Mouse (Mus musculus) T-cell, adult 2 months (primary cell): Measurements from ENCODE around the gene Jph3.
A peak's percentile ranks its signal among the peaks of the same experiment; 100 is the strongest.

Source experiments
- DNase-seq: peaks from one replicate; pipeline ENCODE4 v3.0.0; 2022; ENCODE audit warnings: low spot score

Jph3 gene

GRCm38 (mm10) chr8:121730170-121730569 is 747 bp downstream of the Jph3 start:
- DNase-seq, result no peak

- no peak for DNase-seq
These were observed 1.2 kb downstream of the Jph3 start for GRCm38 (mm10) chr8:121730646-121731045.

GRCm38 (mm10) chr8:121731060-121731459 is 1.6 kb downstream of the Jph3 start:
- DNase-seq, result no peak

DNA sequence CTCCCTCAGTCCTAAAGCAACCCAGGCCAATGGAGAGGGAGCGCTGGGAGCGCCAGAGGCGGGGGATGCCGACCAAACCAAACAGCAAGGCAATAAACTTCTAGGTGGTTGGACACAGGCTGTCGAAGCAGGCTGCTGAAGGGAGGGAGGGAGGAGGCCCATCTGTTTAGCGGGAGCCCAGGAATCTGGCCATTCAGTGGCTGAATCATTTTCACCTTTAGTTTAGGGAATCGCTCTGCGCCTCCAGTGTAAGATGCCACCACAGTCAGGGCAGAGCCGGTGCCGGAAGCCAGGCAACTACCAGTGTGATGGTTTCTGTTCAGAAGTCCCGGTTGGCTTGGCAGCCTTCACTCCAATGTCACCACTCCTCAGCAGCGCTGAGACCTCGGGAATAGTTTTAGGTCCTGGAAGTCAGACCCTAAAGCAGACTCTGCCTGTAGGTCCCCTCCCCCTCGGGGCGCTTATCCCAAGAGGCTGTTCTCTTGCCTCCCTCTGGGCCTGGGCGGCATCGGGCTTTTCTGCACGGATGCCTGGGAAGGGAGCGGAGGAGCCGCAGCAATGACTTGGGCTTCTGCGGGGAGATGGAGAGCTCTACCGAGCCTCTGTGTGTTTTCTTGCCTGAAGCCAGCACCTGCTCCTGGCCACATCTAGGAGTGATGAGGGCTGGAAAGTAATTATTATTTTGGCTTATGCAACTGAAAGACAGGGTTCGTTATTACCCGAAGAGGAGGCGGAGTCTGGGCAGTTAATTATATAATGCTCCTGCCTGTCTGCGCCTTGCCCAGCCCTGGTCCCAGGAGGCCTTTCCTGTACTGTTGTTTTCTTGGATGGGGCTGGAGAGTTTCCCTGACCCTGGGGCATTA is 2.3 kb downstream of the Jph3 start:
- no peak for DNase-seq

- DNase-seq, result no peak
These were observed 2.9 kb downstream of the Jph3 start for GRCm38 (mm10) chr8:121732334-121732665.

- DNase-seq, result no peak
These were observed 4.8 kb downstream of the Jph3 start for GRCm38 (mm10) chr8:121734262-121734661.

GRCm38 (mm10) chr8:121736236-121736635 is 6.8 kb downstream of the Jph3 start:
- DNase-seq, result no peak

DNA sequence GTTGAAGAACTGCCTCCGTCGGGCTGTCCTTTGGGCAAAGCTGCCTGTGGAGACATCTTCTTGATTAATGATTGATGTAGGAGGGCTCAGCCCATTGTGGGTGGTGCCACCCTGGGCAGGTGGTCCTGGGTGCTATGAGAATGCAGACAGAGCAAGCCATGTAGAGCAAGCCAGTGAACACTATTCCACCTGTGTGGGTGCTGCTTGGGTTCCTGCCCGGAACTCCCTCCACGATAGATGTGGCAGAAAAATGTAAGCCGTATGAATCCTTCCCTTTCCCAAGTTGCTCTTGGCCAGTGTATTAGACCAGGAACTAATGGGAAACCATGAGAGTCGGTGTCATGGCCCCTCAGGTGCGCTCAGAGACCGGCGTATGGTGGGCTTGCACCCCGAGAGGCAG is 11.3 kb downstream of the Jph3 start:
- DNase-seq, result no peak

- no peak for DNase-seq
These were observed 20.1 kb downstream of the Jph3 start for GRCm38 (mm10) chr8:121749501-121749900.

DNA sequence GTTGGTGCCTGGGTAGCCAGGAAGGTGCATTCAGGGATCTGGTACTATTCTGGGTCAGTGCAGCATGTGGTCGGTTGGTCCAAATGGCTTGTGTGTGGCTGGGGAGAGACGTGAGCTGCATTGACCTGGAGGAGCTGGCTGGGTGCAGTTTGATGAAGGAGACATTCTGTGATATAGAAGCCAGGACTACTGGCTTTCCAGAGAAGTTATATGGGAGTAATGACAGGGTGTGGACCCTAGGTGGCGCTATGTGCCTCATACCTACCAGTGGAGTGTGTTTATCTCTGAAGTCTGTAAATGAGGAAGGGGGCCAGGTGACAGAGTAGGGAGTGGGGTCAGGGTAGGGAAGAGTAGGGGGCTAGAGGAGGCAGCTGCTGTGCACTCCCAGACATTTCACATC is 21.1 kb downstream of the Jph3 start:
- DNase-seq, result no peak

DNA sequence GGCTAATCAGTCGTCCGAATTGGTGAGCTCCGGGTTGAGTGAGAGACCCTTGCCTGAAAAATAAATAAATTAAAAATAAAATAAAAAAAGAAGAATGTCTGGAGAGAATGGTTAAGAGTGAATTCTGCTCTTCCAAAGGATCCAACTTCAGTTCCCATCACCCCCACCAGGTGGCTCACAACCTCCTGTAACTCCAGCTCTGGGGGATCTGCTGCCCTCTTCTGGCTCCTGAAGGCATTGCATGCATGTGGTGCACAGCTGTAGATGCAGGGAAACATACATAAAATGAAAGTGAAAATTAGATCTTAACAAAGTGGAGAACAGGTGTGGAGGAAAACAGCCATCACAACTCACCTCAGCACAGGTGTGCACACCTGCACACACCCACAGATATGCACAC is 22.0 kb downstream of the Jph3 start:
- peak; percentile 31 for DNase-seq

DNA sequence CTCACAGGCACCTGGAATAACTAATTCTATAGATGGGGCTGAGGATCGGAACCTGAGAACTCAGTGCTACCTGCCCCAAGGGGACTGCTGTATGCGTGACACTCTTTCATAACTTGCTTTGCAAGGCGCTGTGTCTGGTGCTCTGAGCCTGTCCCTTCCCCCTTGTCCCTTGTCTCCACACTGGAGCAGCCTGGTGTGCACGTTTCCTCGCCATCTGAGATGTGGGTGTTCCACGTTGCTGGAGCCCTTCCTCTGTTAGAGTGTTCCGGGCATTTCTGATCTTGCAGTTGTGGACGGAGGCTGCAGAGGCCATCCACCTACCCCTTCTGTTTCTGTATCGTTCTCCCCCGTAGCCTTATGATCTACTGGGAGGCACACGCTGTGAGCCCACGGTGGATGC is 29.0 kb downstream of the Jph3 start:
- no peak for DNase-seq

DNA sequence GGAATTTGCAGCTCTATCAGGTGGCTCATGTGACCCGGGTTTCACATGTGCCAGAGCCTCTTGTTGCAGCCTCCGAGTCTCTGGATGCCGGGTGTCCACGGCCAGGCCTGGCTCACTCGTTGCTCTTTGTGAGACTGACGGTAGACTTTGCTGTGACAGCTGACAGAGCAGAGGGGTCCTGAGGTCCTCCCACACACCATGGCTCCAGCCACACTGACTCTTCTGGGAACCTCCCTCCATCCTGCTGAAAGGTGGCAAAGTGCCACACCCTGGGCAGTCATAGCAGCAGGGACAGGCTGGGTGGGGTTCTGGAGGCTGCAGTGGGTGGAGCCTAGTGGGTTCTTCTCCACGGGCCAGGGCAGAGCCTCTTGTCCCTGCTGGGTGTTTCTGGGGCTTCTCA is 31.1 kb downstream of the Jph3 start:
- DNase-seq, result no peak

GRCm38 (mm10) chr8:121761480-121761879 is 32.1 kb downstream of the Jph3 start:
- DNase-seq, result no peak

DNA sequence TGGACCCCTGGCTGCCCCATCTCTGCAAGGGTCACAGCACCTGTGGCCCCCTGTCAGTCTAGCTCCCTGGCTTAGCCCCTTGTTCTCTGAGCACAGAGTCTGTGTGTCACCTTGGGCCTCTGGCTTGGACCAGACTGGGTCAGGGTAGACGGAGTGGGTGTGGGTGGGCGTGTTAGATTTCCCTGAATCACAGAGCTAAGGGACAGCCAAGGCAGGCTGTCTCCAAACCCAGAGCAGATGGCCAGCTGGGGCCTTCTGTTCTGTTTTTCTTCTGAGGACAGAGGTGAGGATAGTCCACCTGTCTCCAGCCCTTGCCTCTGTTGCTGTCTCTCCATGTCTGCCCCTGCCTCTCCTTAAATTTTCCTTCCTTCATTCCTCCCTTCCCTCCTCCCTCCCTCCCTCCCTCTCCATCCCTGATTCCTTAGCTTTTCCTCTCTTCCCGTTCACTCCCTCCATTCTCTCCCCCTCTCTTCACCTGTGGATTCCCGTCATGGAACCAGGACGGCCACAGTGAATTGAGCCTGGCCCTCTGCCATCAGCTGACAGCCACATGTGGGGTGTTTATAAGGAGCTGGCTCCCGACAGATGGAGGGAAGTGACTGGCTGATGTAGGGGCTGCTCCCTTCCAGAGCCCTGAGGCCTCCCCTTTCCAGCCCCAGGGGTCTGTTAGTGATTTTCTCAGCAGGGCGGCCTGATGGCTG is 33.7 kb downstream of the Jph3 start:
- no peak for DNase-seq

DNA sequence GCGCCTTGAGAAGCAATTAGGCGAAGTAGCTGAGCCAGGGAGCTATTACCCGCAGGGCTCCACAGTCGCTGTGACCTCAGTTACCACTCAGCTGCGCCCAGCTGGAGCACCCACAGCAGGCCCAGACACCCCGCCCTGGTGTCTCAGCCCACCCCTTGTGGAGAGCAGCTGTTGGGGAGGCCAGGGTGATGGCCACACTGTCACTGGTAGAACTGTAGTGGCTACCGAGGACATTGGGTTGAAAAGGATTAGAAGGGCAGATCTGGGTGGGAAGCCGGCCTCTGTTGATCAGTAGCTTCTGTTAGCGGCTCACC is 34.2 kb downstream of the Jph3 start:
- DNase-seq, result no peak

- DNase-seq, result no peak
These were observed 36.2 kb downstream of the Jph3 start for GRCm38 (mm10) chr8:121765594-121766138.

GRCm38 (mm10) chr8:121769095-121769494 is 39.7 kb downstream of the Jph3 start:
- no peak for DNase-seq

- DNase-seq, result no peak
These were observed 40.2 kb downstream of the Jph3 start for GRCm38 (mm10) chr8:121769621-121770020.

- no peak for DNase-seq
These were observed 41.7 kb downstream of the Jph3 start for GRCm38 (mm10) chr8:121770845-121771752.

DNA sequence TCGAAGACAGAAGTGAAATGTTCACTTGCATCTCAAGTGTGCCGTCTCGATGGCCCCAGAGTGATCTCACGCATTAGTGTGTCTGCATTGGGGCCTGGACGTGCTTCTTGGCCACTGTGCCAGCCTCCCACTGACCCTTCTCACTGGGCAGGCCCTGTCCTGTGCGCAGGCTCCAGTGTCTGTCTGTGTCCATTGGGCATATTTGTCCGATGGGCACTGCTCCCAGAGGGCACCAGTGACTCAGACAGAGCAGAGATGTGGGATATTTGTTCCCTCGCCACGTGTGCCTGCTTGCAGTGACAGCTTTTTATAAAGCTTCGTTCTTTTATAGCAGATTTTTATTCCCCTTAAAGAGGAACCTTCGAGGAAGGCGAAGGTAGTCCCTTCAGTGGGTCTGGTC is 44.5 kb downstream of the Jph3 start:
- DNase-seq, result no peak

DNA sequence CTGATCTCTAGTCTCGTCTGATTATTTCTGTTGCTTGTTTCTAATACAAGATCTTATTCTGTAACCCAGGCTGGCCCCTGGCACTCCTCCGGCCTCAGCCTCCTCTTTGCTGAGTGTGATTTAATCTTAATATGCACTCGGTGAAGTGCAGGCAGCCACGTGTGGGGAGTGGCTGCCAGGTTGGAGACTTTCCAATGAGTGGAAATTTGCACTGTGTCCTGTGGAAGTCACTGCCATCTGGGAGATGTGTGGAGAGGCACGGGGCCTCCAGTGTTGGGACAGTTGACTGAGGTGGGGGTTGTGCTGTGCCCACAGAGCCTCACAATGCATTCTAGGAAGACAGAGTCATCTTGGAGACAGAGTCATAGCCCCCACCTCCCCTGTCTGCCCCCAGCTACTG is 53.1 kb downstream of the Jph3 start:
- no peak for DNase-seq

- no peak for DNase-seq
These were observed 57.1 kb downstream of the Jph3 start for GRCm38 (mm10) chr8:121786542-121786941.
